Mouse (Mus musculus): ENCODE measurements around the gene Nfe2. TPM values are rescaled to one million over a fixed set of nuclear protein-coding genes. Genes with fewer than 3 reads are reported as not detected.
"Not testable (repeated sequence)": the region's sequence is repeated elsewhere in the genome, so short reads cannot be mapped to it uniquely, and the experiment has no call there.

Nfe2 gene
- polyA plus RNA-seq, 1 experiment from 2014 or later: 4.3 TPM

- Histone ChIP-seq H3K27me3 (ENCODE audit: control insufficient read depth, insufficient read depth, low read depth, low read length) (no peaks in the 10 kb centered on the region), H3K4me3 (ENCODE audit: low read length) (no peak overlapping the region), H3K27ac (ENCODE audit: low read length) (no peak overlapping the region), H3K36me3 (ENCODE audit: control insufficient read depth, insufficient read depth, low read length) (no peaks in the 10 kb centered on the region), H3K9ac (ENCODE audit: low read length) (no peak overlapping the region), H3K4me2 (ENCODE audit: low read depth, low read length) (no peak overlapping the region), H3K9me3 (ENCODE audit: control insufficient read depth, low read length) (no peaks in the 10 kb centered on the region), H3K4me1 (replicated peaks; ENCODE audit: control insufficient read depth, insufficient read depth, low read length) (peaks cover 9% of the 10 kb centered on the region)
- ATAC-seq (ENCODE audit: low read depth): no peak
- WGBS: 91% methylated on average over 3 of the region's 3 CpGs
These were observed 23.4 kb upstream of the Nfe2 start for GRCm38 (mm10) chr15:103281465-103282205.

GRCm38 (mm10) chr15:103280817-103281464 is 22.7 kb upstream of the Nfe2 start:
- H3K27me3 ChIP-seq (ENCODE audit: control insufficient read depth, insufficient read depth, low read depth, low read length): no peaks in the 10 kb centered on the region
- H3K4me3 ChIP-seq (ENCODE audit: low read length): no peak overlapping the region
- WGBS: 47% methylated on average over 3 of the region's 3 CpGs
- no peaks in the 10 kb centered on the region for H3K9me3 ChIP-seq (ENCODE audit: control insufficient read depth, low read length)
- no peak overlapping the region for H3K9ac ChIP-seq (ENCODE audit: low read length)
- H3K4me2 ChIP-seq (ENCODE audit: low read depth, low read length): no peak overlapping the region
- no peak overlapping the region for H3K27ac ChIP-seq (ENCODE audit: low read length)
- peaks cover 8% of the 10 kb centered on the region for H3K4me1 ChIP-seq (replicated peaks; ENCODE audit: control insufficient read depth, insufficient read depth, low read length)
- no peaks in the 10 kb centered on the region for H3K36me3 ChIP-seq (ENCODE audit: control insufficient read depth, insufficient read depth, low read length)
- no peak for ATAC-seq (ENCODE audit: low read depth)

GRCm38 (mm10) chr15:103279750-103280149 is 21.5 kb upstream of the Nfe2 start:
- Histone ChIP-seq H3K4me2 (ENCODE audit: low read depth, low read length) (no peak overlapping the region), H3K4me3 (ENCODE audit: low read length) (no peak overlapping the region), H3K36me3 (ENCODE audit: control insufficient read depth, insufficient read depth, low read length) (no peaks in the 10 kb centered on the region), H3K9ac (ENCODE audit: low read length) (no peak overlapping the region), H3K27ac (ENCODE audit: low read length) (no peak overlapping the region), H3K4me1 (replicated peaks; ENCODE audit: control insufficient read depth, insufficient read depth, low read length) (no peaks in the 10 kb centered on the region; the same call in 1 of the 2 replicates), H3K27me3 (ENCODE audit: control insufficient read depth, insufficient read depth, low read depth, low read length) (no peaks in the 10 kb centered on the region), H3K9me3 (ENCODE audit: control insufficient read depth, low read length) (no peaks in the 10 kb centered on the region)
- WGBS: 64% methylated on average over 3 of the region's 3 CpGs
- ATAC-seq (ENCODE audit: low read depth): no peak

GRCm38 (mm10) chr15:103277949-103278348 is 19.7 kb upstream of the Nfe2 start:
- no peak for ATAC-seq (ENCODE audit: low read depth)
- H3K4me1 ChIP-seq (replicated peaks; ENCODE audit: control insufficient read depth, insufficient read depth, low read length): peaks cover 6% of the 10 kb centered on the region
- H3K9ac ChIP-seq (ENCODE audit: low read length): no peak overlapping the region

GRCm38 (mm10) chr15:103275943-103276342 is 17.7 kb upstream of the Nfe2 start:
- H3K27me3 ChIP-seq (ENCODE audit: control insufficient read depth, insufficient read depth, low read depth, low read length); H3K4me2 ChIP-seq (ENCODE audit: low read depth, low read length); H3K27ac ChIP-seq (ENCODE audit: low read length); H3K9ac ChIP-seq (ENCODE audit: low read length); H3K4me3 ChIP-seq (ENCODE audit: low read length); H3K9me3 ChIP-seq (ENCODE audit: control insufficient read depth, low read length); H3K36me3 ChIP-seq (ENCODE audit: control insufficient read depth, insufficient read depth, low read length); ATAC-seq (ENCODE audit: low read depth); H3K4me1 ChIP-seq (replicated peaks; ENCODE audit: control insufficient read depth, insufficient read depth, low read length): not testable (repeated sequence)
- WGBS: 91% methylated on average over 3 of the region's 3 CpGs

More at GRCm38 (mm10) chr15:103277949-103278348, 19.7 kb upstream of the Nfe2 start:
- Histone ChIP-seq H3K27ac (ENCODE audit: low read length) (no peak overlapping the region), H3K9me3 (ENCODE audit: control insufficient read depth, low read length) (no peaks in the 10 kb centered on the region), H3K36me3 (ENCODE audit: control insufficient read depth, insufficient read depth, low read length) (no peaks in the 10 kb centered on the region), H3K27me3 (ENCODE audit: control insufficient read depth, insufficient read depth, low read depth, low read length) (no peaks in the 10 kb centered on the region), H3K4me2 (ENCODE audit: low read depth, low read length) (no peak overlapping the region), H3K4me3 (ENCODE audit: low read length) (no peak overlapping the region)
- WGBS: 70% methylated on average over 7 of the region's 7 CpGs

GRCm38 (mm10) chr15:103272419-103273279 is 14.4 kb upstream of the Nfe2 start, which contains the start of gene Copz1:
TSS of gene Copz1 (plus strand) at chr15:103272714.
- peak within 1 kb of the TSS; percentile 90 for H3K9ac ChIP-seq (ENCODE audit: low read length)
- H3K9me3 ChIP-seq (ENCODE audit: control insufficient read depth, low read length): no peaks in the 10 kb centered on the region
- H3K4me1 ChIP-seq (replicated peaks; ENCODE audit: control insufficient read depth, insufficient read depth, low read length): peaks cover 6% of the 10 kb centered on the region
- H3K36me3 ChIP-seq (ENCODE audit: control insufficient read depth, insufficient read depth, low read length): no peaks in the 10 kb centered on the region
- H3K27ac ChIP-seq (ENCODE audit: low read length): no peak within 1 kb of the TSS; the same call in 1 of the 2 replicates
- H3K4me2 ChIP-seq (ENCODE audit: low read depth, low read length): peak within 1 kb of the TSS; percentile 80
- H3K27me3 ChIP-seq (ENCODE audit: control insufficient read depth, insufficient read depth, low read depth, low read length): no peaks in the 10 kb centered on the region; the same call in 1 of the 2 replicates
- peak; percentile 99 for ATAC-seq (ENCODE audit: low read depth)
- under 1% methylated on average over 38 of the region's 38 CpGs for WGBS
- peak within 1 kb of the TSS; percentile 98 for H3K4me3 ChIP-seq (ENCODE audit: low read length)

- peaks cover 5% of the 10 kb centered on the region for H3K4me1 ChIP-seq (replicated peaks; ENCODE audit: control insufficient read depth, insufficient read depth, low read length)
- H3K27me3 ChIP-seq (ENCODE audit: control insufficient read depth, insufficient read depth, low read depth, low read length): no peaks in the 10 kb centered on the region; the same call in 1 of the 2 replicates
- no peaks in the 10 kb centered on the region for H3K9me3 ChIP-seq (ENCODE audit: control insufficient read depth, low read length)
- no peak overlapping the region for H3K27ac ChIP-seq (ENCODE audit: low read length)
- no peak overlapping the region for H3K4me2 ChIP-seq (ENCODE audit: low read depth, low read length)
- no peaks in the 10 kb centered on the region for H3K36me3 ChIP-seq (ENCODE audit: control insufficient read depth, insufficient read depth, low read length)
- no peak for ATAC-seq (ENCODE audit: low read depth)
- WGBS: 78% methylated on average over 4 of the region's 4 CpGs
- no peak overlapping the region for H3K9ac ChIP-seq (ENCODE audit: low read length)
- no peak overlapping the region for H3K4me3 ChIP-seq (ENCODE audit: low read length)
These were observed 10.7 kb upstream of the Nfe2 start for GRCm38 (mm10) chr15:103268903-103269302.

GRCm38 (mm10) chr15:103264794-103265193 is 6.6 kb upstream of the Nfe2 start:
- ATAC-seq (ENCODE audit: low read depth): no peak

GRCm38 (mm10) chr15:103259989-103260388 is 1.8 kb upstream of the Nfe2 start:
- no peaks in the 10 kb centered on the region for H3K9me3 ChIP-seq (ENCODE audit: control insufficient read depth, low read length)
- H3K36me3 ChIP-seq (ENCODE audit: control insufficient read depth, insufficient read depth, low read length): no peaks in the 10 kb centered on the region
- no peak overlapping the region for H3K9ac ChIP-seq (ENCODE audit: low read length)
- H3K4me2 ChIP-seq (ENCODE audit: low read depth, low read length): no peak overlapping the region
- peaks cover 10% of the 10 kb centered on the region for H3K4me1 ChIP-seq (replicated peaks; ENCODE audit: control insufficient read depth, insufficient read depth, low read length)
- no peak overlapping the region for H3K27ac ChIP-seq (ENCODE audit: low read length)
- H3K27me3 ChIP-seq (ENCODE audit: control insufficient read depth, insufficient read depth, low read depth, low read length): no peaks in the 10 kb centered on the region
- WGBS: 19% methylated on average over 1 of the region's 1 CpGs
- ATAC-seq (ENCODE audit: low read depth): no peak
- H3K4me3 ChIP-seq (ENCODE audit: low read length): no peak overlapping the region

More at GRCm38 (mm10) chr15:103264794-103265193, 6.6 kb upstream of the Nfe2 start:
- no peaks in the 10 kb centered on the region for H3K9me3 ChIP-seq (ENCODE audit: control insufficient read depth, low read length)
- H3K4me2 ChIP-seq (ENCODE audit: low read depth, low read length): no peak overlapping the region
- no peak overlapping the region for H3K9ac ChIP-seq (ENCODE audit: low read length)
- no peak overlapping the region for H3K4me3 ChIP-seq (ENCODE audit: low read length)
- H3K27ac ChIP-seq (ENCODE audit: low read length): no peak overlapping the region
- no peaks in the 10 kb centered on the region; the same call in 1 of the 2 replicates for H3K27me3 ChIP-seq (ENCODE audit: control insufficient read depth, insufficient read depth, low read depth, low read length)
- no peaks in the 10 kb centered on the region for H3K4me1 ChIP-seq (replicated peaks; ENCODE audit: control insufficient read depth, insufficient read depth, low read length)
- no peaks in the 10 kb centered on the region for H3K36me3 ChIP-seq (ENCODE audit: control insufficient read depth, insufficient read depth, low read length)
- 79% methylated on average over 2 of the region's 2 CpGs for WGBS

Data from lung, embryonic 16.5 days (tissue).